Mouse (Mus musculus): ENCODE measurements at regions not wholly inside any gene's neighbourhood (a gene's known extent, or its start where the extent isn't known, plus 50 kb on each side); places are given as distances from the start of the nearest gene placed in this dataset.
"Not testable (repeated sequence)": the region's sequence is repeated elsewhere in the genome, so short reads cannot be mapped to it uniquely, and the experiment has no call there.

GRCm38 (mm10) chr6:100425551-100425950 is 138.3 kb upstream of the Rybp start:
- no peak for DNase-seq

DNA sequence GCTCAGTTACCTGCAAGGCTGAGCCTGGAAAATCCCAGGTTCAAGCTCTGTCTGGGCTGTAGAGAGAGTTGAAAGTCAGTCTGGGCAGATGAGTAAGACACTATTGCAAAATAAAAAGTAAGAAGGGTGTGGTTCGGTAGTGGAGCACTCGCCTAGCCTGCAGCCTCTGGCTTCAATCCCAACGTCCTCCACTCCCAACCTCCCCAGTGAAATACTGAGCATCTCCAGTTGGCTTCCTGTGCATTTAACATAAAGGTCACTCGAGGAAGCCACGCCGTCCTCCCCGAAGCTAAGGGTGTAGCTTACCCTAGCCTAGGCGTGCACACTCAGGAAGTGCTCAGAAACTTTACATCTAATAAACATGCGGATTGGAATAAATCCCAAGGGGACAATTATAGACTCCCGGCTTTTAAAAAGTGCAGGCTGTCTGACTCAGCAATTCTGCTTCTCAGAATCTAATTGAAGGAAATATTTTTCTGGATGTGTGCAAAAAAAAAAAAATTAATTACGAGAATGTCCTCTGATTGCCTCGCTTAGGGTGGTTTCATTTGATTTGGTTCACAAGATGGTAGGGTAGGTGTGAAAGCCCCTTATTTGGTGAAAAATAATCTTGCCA is 137.6 kb upstream of the Rybp start:
- DNase-seq: no peak

- no peak for DNase-seq
Measured at GRCm38 (mm10) chr6:100424181-100424580, 136.9 kb upstream of the Rybp start.

DNA sequence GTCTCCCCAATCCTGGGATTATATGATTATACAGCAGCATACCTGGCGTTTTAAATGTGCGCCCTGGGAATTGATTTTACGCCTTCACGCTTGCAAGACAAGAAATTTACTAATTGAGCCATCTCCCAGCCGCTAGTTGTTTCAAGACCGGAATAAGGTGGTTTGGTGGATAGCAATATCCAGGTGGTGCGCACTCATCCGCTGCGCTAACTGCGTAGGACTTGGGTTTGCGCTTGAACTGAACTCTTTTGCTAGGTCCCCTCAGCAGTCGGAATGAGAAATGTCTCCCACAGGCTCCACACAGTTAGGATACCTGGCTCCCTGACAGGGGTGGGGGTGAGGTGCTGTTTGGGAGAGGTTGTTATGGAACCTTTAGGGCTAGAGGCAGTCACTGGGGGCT is 136.4 kb upstream of the Rybp start:
- DNase-seq: no peak

- DNase-seq: no peak
Measured at GRCm38 (mm10) chr6:100422603-100423002, 135.3 kb upstream of the Rybp start.

DNA sequence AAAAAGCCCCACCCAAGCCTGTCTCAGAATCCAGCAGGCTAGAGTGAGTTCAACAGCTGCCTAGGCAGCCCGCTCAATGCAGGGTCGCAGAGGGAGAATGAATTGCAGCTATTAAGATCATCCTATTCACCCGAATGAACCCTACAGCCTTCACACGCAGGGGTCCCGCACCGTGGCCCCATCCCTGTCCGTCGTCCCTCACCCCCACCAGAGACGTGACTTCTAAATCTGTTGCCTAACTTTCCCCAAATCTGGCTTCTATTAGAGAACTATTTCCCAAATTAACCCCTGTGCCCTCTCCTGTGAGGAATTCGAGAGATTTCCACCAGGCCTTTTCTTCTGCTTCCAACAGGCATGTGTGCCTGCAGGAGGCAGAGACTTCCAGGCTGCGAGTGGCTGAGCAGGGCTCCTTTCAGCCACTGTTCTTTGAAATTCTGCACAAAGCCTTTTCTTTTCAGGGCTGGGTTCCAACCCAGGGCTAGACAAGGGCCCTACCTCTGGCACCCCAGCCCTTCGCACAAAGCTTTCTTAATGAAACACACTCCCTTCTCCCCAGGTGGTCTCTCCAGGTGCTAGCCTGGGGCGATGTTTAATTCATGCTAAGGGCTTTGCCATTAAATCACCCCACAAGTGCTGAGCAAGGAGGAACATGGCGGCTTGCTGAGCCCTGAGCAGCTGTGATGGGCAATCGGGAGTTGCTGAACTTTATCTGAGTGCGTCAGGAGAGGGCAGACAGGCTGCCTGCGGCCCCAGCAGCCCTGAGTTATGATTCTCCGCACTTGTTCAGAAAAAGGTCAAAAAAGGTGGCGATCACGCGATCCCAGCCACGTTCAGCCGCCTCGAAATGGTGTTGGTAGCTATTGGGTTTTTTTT is 134.7 kb upstream of the Rybp start:
- no peak for DNase-seq

- no peak for DNase-seq
Measured at GRCm38 (mm10) chr6:100420602-100421001, 133.3 kb upstream of the Rybp start.

DNA sequence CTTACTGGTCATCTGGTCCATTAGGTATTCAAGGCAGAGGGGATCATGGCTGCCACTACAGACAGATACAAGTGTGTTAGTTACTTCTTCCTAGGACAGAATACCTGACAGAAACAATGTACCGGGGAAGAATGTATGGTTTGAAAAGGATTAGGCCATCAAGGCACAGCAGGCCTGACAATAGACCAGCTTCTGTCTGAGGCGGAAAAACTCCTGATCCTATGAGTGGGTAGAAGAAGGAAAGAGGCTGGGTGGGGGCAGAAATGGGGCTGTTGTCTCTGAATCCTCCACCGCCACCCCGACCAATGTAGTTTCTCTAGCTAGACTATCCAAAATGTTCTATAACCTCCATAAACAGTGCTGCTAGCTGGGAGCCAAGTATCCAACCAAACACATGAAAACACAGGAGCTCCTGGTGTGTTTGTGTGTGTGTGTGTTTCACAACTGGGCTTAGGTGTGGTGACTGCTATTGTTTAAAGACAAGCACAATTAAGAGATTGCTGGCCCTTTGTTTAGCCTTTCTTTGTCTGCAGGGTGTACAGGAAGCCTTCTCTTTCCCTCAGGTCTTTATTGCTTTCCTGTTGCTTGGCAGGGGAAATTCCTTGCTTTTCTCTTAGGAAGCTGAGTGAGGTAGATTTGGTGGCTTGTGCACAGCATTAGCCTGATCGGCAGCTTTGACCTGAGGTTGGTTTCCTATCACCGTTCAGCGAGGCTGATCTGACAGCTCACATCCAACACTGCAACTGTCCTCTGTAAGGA is 132.7 kb upstream of the Rybp start:
- DNase-seq: no peak

DNA sequence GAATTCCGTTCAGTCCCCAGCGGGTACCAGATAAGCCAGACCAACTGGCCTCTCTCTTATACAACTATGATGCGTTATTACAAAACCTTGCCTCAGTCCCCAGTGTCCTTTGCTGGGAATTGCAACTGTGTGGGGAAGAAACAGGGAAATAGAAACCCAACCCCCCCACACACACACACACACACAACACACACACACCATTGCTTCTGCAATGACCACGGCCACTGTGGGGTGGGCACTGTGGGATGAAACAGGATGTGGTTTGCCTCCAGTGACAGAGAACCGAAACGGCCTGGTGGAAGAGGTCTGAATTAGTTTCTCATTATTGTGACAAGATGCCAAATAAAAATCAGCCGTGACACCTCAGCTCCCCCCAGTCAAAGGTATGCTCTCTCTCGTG is 128.8 kb upstream of the Rybp start:
- DNase-seq: no peak

DNA sequence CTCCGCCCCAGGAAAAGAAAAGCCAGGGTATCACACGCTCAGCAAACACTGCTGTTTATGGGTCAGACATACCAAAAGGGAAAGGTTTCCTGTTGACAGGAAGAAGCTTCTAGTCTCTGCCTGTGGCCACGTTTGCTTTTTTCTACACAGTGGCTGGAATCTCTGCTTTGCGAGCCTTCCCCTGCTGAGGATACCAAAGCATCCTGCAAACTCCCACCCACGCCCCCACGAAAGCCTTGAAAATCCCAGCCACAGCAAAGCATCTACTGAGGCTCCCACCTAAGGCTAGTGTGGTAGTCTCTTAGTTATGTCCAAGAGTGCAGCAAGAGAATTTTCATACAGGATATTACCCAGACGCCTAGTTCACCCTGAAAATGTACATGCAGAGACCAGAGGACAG is 128.2 kb upstream of the Rybp start:
- DNase-seq: no peak

GRCm38 (mm10) chr6:100414836-100415235 is 127.6 kb upstream of the Rybp start:
- no peak for DNase-seq

GRCm38 (mm10) chr6:100412486-100412885 is 125.2 kb upstream of the Rybp start:
- no peak for DNase-seq

DNA sequence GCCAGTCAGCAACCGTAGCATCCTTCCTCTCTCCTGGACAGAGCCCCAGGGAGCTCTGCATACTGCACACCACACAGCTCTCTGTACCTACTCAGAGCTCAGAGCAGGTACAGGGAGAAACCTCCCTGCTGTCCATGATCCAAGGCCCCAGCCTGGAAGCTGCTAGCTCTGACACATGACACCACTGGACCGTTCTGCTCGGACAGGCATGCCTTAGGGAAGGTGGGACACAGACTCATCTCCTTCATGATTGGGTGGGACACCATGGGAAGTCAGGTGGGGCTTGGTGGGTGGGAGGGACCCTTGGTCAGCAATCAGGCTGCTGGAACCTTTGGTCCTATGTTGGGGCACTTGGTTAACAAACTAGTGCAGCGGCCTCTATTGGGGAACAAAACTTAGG is 124.7 kb upstream of the Rybp start:
- DNase-seq: no peak

GRCm38 (mm10) chr6:100410067-100410631 is 122.9 kb upstream of the Rybp start:
- DNase-seq: no peak

DNA sequence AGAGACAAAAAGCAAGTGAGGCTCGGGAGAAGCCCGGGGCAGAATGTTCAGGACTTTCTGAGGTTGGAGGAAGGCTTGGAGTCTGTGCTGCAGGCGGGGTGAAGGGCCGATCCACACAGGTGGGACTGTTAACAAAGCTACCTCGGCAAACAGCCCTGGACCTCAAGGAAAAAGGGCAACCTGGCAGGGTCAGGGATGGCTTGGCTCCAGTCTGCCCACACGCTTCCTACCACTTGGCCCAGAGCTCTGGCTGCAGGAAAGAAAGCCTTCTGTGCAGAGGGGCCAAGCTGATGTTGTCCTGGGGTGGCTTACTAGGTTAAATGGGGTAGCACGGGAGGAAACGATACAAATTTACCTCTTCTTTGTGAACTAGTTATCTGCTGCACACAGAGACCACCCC is 121.5 kb upstream of the Rybp start:
- DNase-seq: no peak

- no peak for DNase-seq
Measured at GRCm38 (mm10) chr6:100406504-100406903, 119.2 kb upstream of the Rybp start.

GRCm38 (mm10) chr6:100404161-100404560 is 116.9 kb upstream of the Rybp start:
- DNase-seq: no peak

DNA sequence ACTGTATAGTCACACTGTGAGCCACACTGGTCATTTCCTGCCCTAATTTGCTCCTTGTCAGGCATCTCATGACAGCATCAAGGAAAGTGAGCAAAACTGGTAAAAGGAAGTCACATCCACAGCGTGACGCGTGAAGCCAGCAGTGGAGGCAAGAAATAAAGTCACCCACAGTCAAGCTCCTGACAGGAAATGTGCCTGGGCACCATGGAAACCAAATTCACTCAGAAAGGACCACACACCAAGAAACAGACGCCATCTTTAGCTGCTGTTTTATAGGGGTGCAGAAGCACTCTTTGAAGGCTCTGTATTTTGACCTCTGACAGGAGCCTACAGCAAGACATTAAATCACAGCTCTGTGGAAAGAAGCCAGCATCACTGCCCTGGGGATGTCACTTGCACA is 115.4 kb upstream of the Rybp start:
- peak; percentile 18 for DNase-seq

- no peak for DNase-seq
Measured at GRCm38 (mm10) chr6:100401728-100402127, 114.4 kb upstream of the Rybp start.

- not testable (repeated sequence) for DNase-seq
Measured at GRCm38 (mm10) chr6:100399387-100399786, 112.1 kb upstream of the Rybp start.

- DNase-seq: no peak
Measured at GRCm38 (mm10) chr6:100396311-100397200, 109.3 kb upstream of the Rybp start.
